Mouse (Mus musculus): ENCODE data around the gene Cyth4.

- TF ChIP-seq CTCF (IDR thresholded peaks at IDR 0.05; ENCODE audit: control insufficient read depth, insufficient read depth, low read length) (no peak), POLR2A (IDR thresholded peaks at IDR 0.05; ENCODE audit: borderline replicate concordance, control insufficient read depth, low read depth, low read length) (no peak)
Observed at GRCm38 (mm10) chr15:78635231-78635630, 38.4 kb downstream of the Cyth4 start.
